Mouse (Mus musculus) megakaryocyte progenitor cell, adult 5-6 weeks (primary cell): ENCODE data around the gene Ranbp17. TPM values are rescaled to one million over a fixed set of nuclear protein-coding genes. Genes with fewer than 3 reads are reported as not detected.

Experiments used
- ATAC-seq: replicated peaks from 2 replicates; pipeline ENCODE4 v1.8.0; 2016; ENCODE audit warnings: mild to moderate bottlenecking, moderate TSS enrichment, inconsistent platforms; ENCODE audit not compliant: poor library complexity
- total RNA-seq, 2 experiments: library from RNA; stranded (forward) in 1 of 2; stranded (reverse) in 1 of 2; fragments of 157-497, 149-512 nt in 1 of 2; fragments of 200-1000 nt in 1 of 2; gene quantifications; 2 replicates each; pipeline versions ENCODE4 v1.2.3 to v1.2.4; 2015 to 2017

Ranbp17 gene
- total RNA-seq (2015) (2.6 and 5.2 TPM in 2 replicates), total RNA-seq (2017) (2.6 and 3.5 TPM in 2 replicates)

GRCm38 (mm10) chr11:33513376-33513991 is at the start of gene Ranbp17:
Ranbp17 (minus strand) TSS chr11:33513746.
- ATAC-seq = peak; percentile 81

GRCm38 (mm10) chr11:33554123-33554522 is 40.6 kb upstream of the Ranbp17 start:
- ATAC-seq = peak; percentile 42; the same call in 1 of the 2 replicates

- no peak for ATAC-seq
Observed at GRCm38 (mm10) chr11:33550861-33551560, 37.5 kb upstream of the Ranbp17 start.

- ATAC-seq = no peak
Observed at GRCm38 (mm10) chr11:33547386-33547785, 33.8 kb upstream of the Ranbp17 start.

GRCm38 (mm10) chr11:33544945-33545344 is 31.4 kb upstream of the Ranbp17 start:
- no peak for ATAC-seq

- no peak for ATAC-seq
Observed at GRCm38 (mm10) chr11:33544121-33544520, 30.6 kb upstream of the Ranbp17 start.

- no peak for ATAC-seq
Observed at GRCm38 (mm10) chr11:33537390-33538125, 24.0 kb upstream of the Ranbp17 start.

- no peak for ATAC-seq
Observed at GRCm38 (mm10) chr11:33536636-33537035, 23.1 kb upstream of the Ranbp17 start.

GRCm38 (mm10) chr11:33534541-33534940 is 21.0 kb upstream of the Ranbp17 start:
- no peak for ATAC-seq

- no peak for ATAC-seq
Observed at GRCm38 (mm10) chr11:33533577-33533976, 20.0 kb upstream of the Ranbp17 start.

- no peak for ATAC-seq
Observed at GRCm38 (mm10) chr11:33529576-33529975, 16.0 kb upstream of the Ranbp17 start.

GRCm38 (mm10) chr11:33512854-33513375 is 631 bp downstream of the Ranbp17 start:
- peak; percentile 92 for ATAC-seq

GRCm38 (mm10) chr11:33509401-33509800 is 4.1 kb downstream of the Ranbp17 start:
- ATAC-seq = no peak

- ATAC-seq = no peak
Observed at GRCm38 (mm10) chr11:33485746-33486145, 27.8 kb downstream of the Ranbp17 start.

GRCm38 (mm10) chr11:33480410-33480809 is 33.1 kb downstream of the Ranbp17 start:
- ATAC-seq = no peak

- peak; percentile 91 for ATAC-seq
Observed at GRCm38 (mm10) chr11:33479209-33479608, 34.3 kb downstream of the Ranbp17 start.

- ATAC-seq = no peak
Observed at GRCm38 (mm10) chr11:33476634-33477033, 36.9 kb downstream of the Ranbp17 start.

GRCm38 (mm10) chr11:33461172-33461571 is 52.4 kb downstream of the Ranbp17 start:
- peak; percentile 79 for ATAC-seq

GRCm38 (mm10) chr11:33454069-33454468 is 59.5 kb downstream of the Ranbp17 start:
- no peak for ATAC-seq

- no peak for ATAC-seq
Observed at GRCm38 (mm10) chr11:33433813-33434212, 79.7 kb downstream of the Ranbp17 start.

GRCm38 (mm10) chr11:33428238-33428637 is 85.3 kb downstream of the Ranbp17 start:
- ATAC-seq = peak; percentile 68
